Mouse (Mus musculus) liver, postnatal 0 days (tissue): ENCODE results near the gene Alox5. TPM values are rescaled to one million over a fixed set of nuclear protein-coding genes. Genes with fewer than 3 reads are reported as not detected.

ENCODE experiments used
- ATAC-seq: fragments of 200-750 bp; cut with Nextera tagmentation; 2 replicates; pipeline ENCODE4 v1.8.0; 2017; ENCODE audit warnings: mild to moderate bottlenecking, moderate library complexity
- DNase-seq: peaks from one replicate; pipeline ENCODE4 v3.0.0-alpha.2; 2016
- H3K27ac ChIP-seq: fragments of 300-500 bp; sonication (generic); 2 replicates; pipeline ENCODE4 v1.5.1; 2014; ENCODE audit warnings: antibody characterized with exemption, moderate library complexity, mild to moderate bottlenecking, low read depth
- H3K27me3 ChIP-seq: fragments of 300-500 bp; sonication (generic); 2 replicates; pipeline ENCODE4 v1.6.1; 2014; ENCODE audit warnings: low read length, control low read depth, mixed read lengths; ENCODE audit not compliant: insufficient read depth
- H3K36me3 ChIP-seq: fragments of 300-500 bp; sonication (generic); replicated peaks from 2 replicates; pipeline ENCODE4 v1.6.1; 2014; ENCODE audit warnings: mild to moderate bottlenecking, control low read depth, low read length, moderate library complexity, mixed read lengths; ENCODE audit not compliant: insufficient read depth
- H3K4me1 ChIP-seq: fragments of 300-500 bp; sonication (generic); 2 replicates; pipeline ENCODE4 v1.6.1; 2014; ENCODE audit warnings: antibody characterized with exemption, mild to moderate bottlenecking, control low read depth; ENCODE audit not compliant: insufficient read depth
- H3K4me2 ChIP-seq: fragments of 300-500 bp; sonication (generic); 2 replicates; pipeline ENCODE4 v1.6.1; 2014; ENCODE audit warnings: low read depth, mild to moderate bottlenecking, low read length, moderate library complexity, mixed read lengths
- H3K4me3 ChIP-seq: fragments of 300-500 bp; sonication (generic); 2 replicates; pipeline ENCODE4 v1.5.1; 2014; ENCODE audit warnings: low read depth, low read length
- H3K9ac ChIP-seq: fragments of 300-500 bp; sonication (generic); replicated peaks from 2 replicates; pipeline ENCODE4 v1.6.1; 2014; ENCODE audit warnings: mild to moderate bottlenecking, moderate library complexity
- H3K9me3 ChIP-seq: fragments of 300-500 bp; sonication (generic); 2 replicates; pipeline ENCODE4 v1.6.1; 2016; ENCODE audit warnings: mild to moderate bottlenecking, control low read depth, low read length, mixed read lengths
- CTCF ChIP-seq: sonication (generic); IDR thresholded peaks from 2 replicates; pipeline ENCODE4 v1.5.1; 2016; ENCODE audit warnings: antibody characterized with exemption, low read depth
- EP300 ChIP-seq: IDR thresholded peaks from 2 replicates; pipeline ENCODE4 v1.6.1; 2016; ENCODE audit warnings: antibody characterized with exemption, low read depth, mild to moderate bottlenecking
- WGBS: fragments of 180-500 bp; shearing (Covaris S2); extraction: QIAGEN DNeasy Blood & Tissue Kit; methylation state at CpG from one replicate; pipeline ENCODE4 v1.1.7; 2014; ENCODE audit not compliant: insufficient replicate concordance; 5-methylcytosine and 5-hydroxymethylcytosine counted together
- polyA plus RNA-seq: library from polyadenylated mRNA; unstranded; fragments of >200 nt; fragmentation: Nextera tagmentation; extraction: Ambion mirVana; gene quantifications from 2 replicates; pipeline ENCODE4 v1.2.1, GENCODE M21; 2015

Alox5 gene
- polyA plus RNA-seq, 1 experiment from 2014 or later = 6.6 TPM

- DNase-seq = no peak
- Histone ChIP-seq H3K27ac (no peak overlapping the region), H3K27me3 (no peaks in the 10 kb centered on the region), H3K4me1 (0 out of 2 replicates have a peak, but pooled peaks cover 2% of the 10 kb centered on the region), H3K9ac (no peak overlapping the region), H3K4me3 (no peak overlapping the region), H3K36me3 (no peaks in the 10 kb centered on the region), H3K9me3 (no peaks in the 10 kb centered on the region), H3K4me2 (no peak overlapping the region)
- no peak for ATAC-seq
- WGBS = 51% methylated on average over 4 of the region's 4 CpGs
- no peak for TF ChIP-seq EP300
- no peak for TF ChIP-seq CTCF
Measured at GRCm38 (mm10) chr6:116440849-116441248, 20.1 kb downstream of the Alox5 start.

GRCm38 (mm10) chr6:116440447-116440846, 20.5 kb downstream of the Alox5 start:
- Histone ChIP-seq H3K36me3 (no peaks in the 10 kb centered on the region), H3K4me3 (no peak overlapping the region), H3K4me2 (no peak overlapping the region), H3K4me1 (0 out of 2 replicates have a peak, but pooled peaks cover 2% of the 10 kb centered on the region), H3K9ac (no peak overlapping the region), H3K27ac (no peak overlapping the region), H3K9me3 (no peaks in the 10 kb centered on the region), H3K27me3 (no peaks in the 10 kb centered on the region)
- no peak for ATAC-seq
- 65% methylated on average over 4 of the region's 4 CpGs for WGBS
- no peak for DNase-seq
- TF ChIP-seq CTCF (no peak), EP300 (no peak)

DNA sequence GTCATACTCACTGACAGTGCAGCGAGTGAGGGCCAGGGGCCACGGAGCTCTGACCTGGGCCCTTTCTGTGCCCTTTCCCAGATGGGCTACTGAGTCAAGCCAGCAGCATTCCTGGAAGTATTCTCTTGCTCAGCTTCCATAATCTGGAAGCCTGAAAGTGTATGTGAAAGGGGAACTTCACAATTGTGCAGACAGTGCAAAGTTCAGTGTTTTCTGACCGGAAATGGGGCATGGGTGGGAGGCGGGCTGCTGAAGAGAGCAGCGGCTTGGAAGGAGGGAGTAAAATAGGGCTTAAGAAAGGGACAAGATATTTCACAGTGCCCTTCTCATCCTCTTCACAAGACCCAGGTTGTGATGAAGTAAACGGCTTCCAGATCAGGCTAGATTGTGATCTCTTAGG, 21.4 kb downstream of the Alox5 start:
- DNase-seq = no peak
- no peaks in the 10 kb centered on the region for H3K9me3 ChIP-seq
- 69% methylated on average over 6 of the region's 6 CpGs for WGBS
- TF ChIP-seq EP300 (no peak), CTCF (no peak)
- no peak overlapping the region for H3K4me2 ChIP-seq
- no peak overlapping the region for H3K4me3 ChIP-seq
- H3K36me3 ChIP-seq = no peaks in the 10 kb centered on the region
- no peaks in the 10 kb centered on the region for H3K27me3 ChIP-seq
- no peak overlapping the region for H3K9ac ChIP-seq
- H3K4me1 ChIP-seq = 0 out of 2 replicates have a peak, but pooled peaks cover 2% of the 10 kb centered on the region
- no peak for ATAC-seq
- no peak overlapping the region for H3K27ac ChIP-seq

DNA sequence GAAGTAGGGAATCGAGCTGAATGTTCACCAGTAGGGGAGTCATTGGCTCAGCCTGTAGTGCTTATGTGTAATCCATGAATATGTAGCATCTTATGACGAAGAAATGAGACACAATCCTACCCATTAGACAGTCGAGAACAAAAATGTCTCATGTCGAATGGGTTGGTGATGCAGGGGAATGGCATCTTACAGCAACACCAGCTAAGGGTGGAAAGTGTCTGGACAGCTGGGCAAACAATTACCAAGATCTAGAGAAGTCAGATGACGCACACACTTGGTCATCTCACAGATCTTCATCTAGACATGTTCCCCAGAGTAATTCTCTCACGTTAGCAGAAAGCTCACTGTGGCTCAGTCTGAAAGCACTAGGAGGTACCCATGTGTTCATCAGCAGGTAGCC, 22.1 kb downstream of the Alox5 start:
- 68% methylated on average over 6 of the region's 6 CpGs for WGBS
- H3K27me3 ChIP-seq = no peaks in the 10 kb centered on the region
- ATAC-seq (no peak), DNase-seq (no peak)
- no peaks in the 10 kb centered on the region for H3K36me3 ChIP-seq
- H3K9me3 ChIP-seq = no peaks in the 10 kb centered on the region
- TF ChIP-seq EP300 = no peak
- TF ChIP-seq CTCF = no peak
- H3K4me3 ChIP-seq = no peak overlapping the region
- H3K9ac ChIP-seq = no peak overlapping the region
- H3K4me2 ChIP-seq = no peak overlapping the region
- H3K4me1 ChIP-seq = 0 out of 2 replicates have a peak, but pooled peaks cover 2% of the 10 kb centered on the region
- H3K27ac ChIP-seq = no peak overlapping the region

DNA sequence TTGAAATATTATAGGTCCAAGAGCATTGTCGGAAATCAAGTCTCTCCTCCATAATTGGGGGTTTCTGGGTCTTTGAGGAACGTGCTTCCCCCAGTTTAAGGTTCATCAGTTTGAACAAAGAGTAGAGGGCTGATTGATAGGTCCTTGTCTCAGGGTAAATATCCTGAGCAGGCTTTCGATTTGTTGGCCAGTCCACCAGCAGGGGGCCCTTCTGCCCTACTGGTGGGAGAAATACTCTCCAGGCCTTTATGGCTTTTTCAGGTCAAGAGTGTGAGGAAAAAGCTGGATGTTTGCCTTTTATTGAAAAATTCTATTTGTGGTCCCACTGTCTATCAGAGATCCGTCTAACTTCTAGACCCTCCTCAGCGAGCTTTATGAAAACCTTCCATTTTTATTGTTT, 32.7 kb downstream of the Alox5 start:
- no peak overlapping the region for H3K27ac ChIP-seq
- no peaks in the 10 kb centered on the region for H3K27me3 ChIP-seq
- H3K36me3 ChIP-seq = no peaks in the 10 kb centered on the region
- H3K9ac ChIP-seq = no peak overlapping the region
- no peaks in the 10 kb centered on the region for H3K4me1 ChIP-seq
- ATAC-seq (no peak), DNase-seq (peak; percentile 54)
- H3K4me3 ChIP-seq = no peak overlapping the region
- no peak for TF ChIP-seq EP300
- TF ChIP-seq CTCF = peak; percentile 65
- H3K4me2 ChIP-seq = no peak overlapping the region
- H3K9me3 ChIP-seq = no peaks in the 10 kb centered on the region
- 48% methylated on average over 5 of the region's 5 CpGs for WGBS

GRCm38 (mm10) chr6:116427552-116427951, 33.4 kb downstream of the Alox5 start:
- no peaks in the 10 kb centered on the region for H3K36me3 ChIP-seq
- TF ChIP-seq EP300 (no peak), CTCF (no peak)
- ATAC-seq (no peak), DNase-seq (no peak)
- no peaks in the 10 kb centered on the region for H3K4me1 ChIP-seq
- H3K9me3 ChIP-seq = no peaks in the 10 kb centered on the region
- H3K9ac ChIP-seq = no peak overlapping the region
- WGBS = 65% methylated on average over 3 of the region's 3 CpGs
- no peak overlapping the region for H3K4me2 ChIP-seq
- no peaks in the 10 kb centered on the region for H3K27me3 ChIP-seq
- no peak overlapping the region for H3K27ac ChIP-seq
- no peak overlapping the region for H3K4me3 ChIP-seq

DNA sequence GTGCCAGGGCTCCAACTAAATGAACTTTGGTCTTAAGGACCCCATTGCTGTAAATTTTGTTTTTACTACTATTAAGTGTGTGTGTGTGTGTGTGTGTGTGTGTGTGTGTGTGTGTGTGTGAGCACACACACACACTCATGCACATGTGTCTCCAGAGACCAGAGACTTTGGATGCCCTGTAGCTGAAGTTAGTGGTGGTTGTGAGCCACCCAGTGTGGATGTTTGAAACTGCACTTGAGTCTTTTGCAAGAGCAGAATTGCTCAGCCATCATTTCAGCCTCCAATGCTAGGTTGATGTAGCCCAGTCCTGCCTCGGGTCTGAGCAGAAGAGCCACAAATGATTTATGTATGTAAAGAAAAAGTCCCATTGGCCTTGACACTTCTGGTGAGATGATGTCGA, 37.3 kb downstream of the Alox5 start:
- Histone ChIP-seq H3K4me2 (no peak overlapping the region), H3K4me1 (no peaks in the 10 kb centered on the region), H3K9me3 (no peaks in the 10 kb centered on the region), H3K27ac (no peak overlapping the region), H3K4me3 (no peak overlapping the region), H3K36me3 (no peaks in the 10 kb centered on the region), H3K27me3 (no peaks in the 10 kb centered on the region), H3K9ac (no peak overlapping the region)
- TF ChIP-seq CTCF (peak; percentile 64), EP300 (no peak)
- DNase-seq = no peak
- 40% methylated on average over 2 of the region's 2 CpGs for WGBS
- no peak for ATAC-seq
